Mouse (Mus musculus) neural tube, embryonic 14.5 days (tissue): ENCODE data around the gene P2rx7. TPM values are rescaled to one million over a fixed set of nuclear protein-coding genes. Genes with fewer than 3 reads are reported as not detected.

Experiments
- ATAC-seq: fragments of 200-750 bp; cut with Nextera tagmentation; 2 replicates; pipeline ENCODE4 v1.8.0; 2017; ENCODE audit warnings: low read depth, mild to moderate bottlenecking, moderate TSS enrichment, moderate library complexity
- H3K27ac ChIP-seq: fragments of 300-500 bp; sonication (generic); 2 replicates; pipeline ENCODE4 v1.5.1; 2014; ENCODE audit warnings: low read depth, mild to moderate bottlenecking, control low read depth, low read length, moderate library complexity, mixed read lengths
- H3K27me3 ChIP-seq: fragments of 300-500 bp; sonication (generic); 2 replicates; pipeline ENCODE4 v1.6.1; 2014; ENCODE audit warnings: low read length; ENCODE audit not compliant: control insufficient read depth, insufficient read depth
- H3K36me3 ChIP-seq: fragments of 300-500 bp; sonication (generic); 2 replicates; pipeline ENCODE4 v1.6.1; 2014; ENCODE audit warnings: low read length, mixed read lengths; ENCODE audit not compliant: control insufficient read depth, insufficient read depth
- H3K4me1 ChIP-seq: fragments of 300-500 bp; sonication (generic); 2 replicates; pipeline ENCODE4 v1.6.1; 2014; ENCODE audit warnings: low read length; ENCODE audit not compliant: control insufficient read depth, insufficient read depth
- H3K4me2 ChIP-seq: fragments of 300-500 bp; sonication (generic); 2 replicates; pipeline ENCODE4 v1.6.1; 2014; ENCODE audit warnings: mild to moderate bottlenecking, low read depth, low read length, control low read depth
- H3K4me3 ChIP-seq: fragments of 300-500 bp; sonication (generic); 2 replicates; pipeline ENCODE4 v1.5.1; 2014; ENCODE audit warnings: low read depth, low read length, control low read depth, mixed read lengths
- H3K9ac ChIP-seq: fragments of 300-500 bp; sonication (generic); replicated peaks from 2 replicates; pipeline ENCODE4 v1.6.1; 2014; ENCODE audit warnings: low read depth, mild to moderate bottlenecking, control low read depth, low read length, mixed read lengths
- H3K9me3 ChIP-seq: fragments of 300-500 bp; sonication (generic); 2 replicates; pipeline ENCODE4 v1.6.1; 2016; ENCODE audit warnings: low read length; ENCODE audit not compliant: control insufficient read depth
- WGBS: fragments of 180-500 bp; shearing (Covaris S2); extraction: QIAGEN DNeasy Blood & Tissue Kit; methylation state at CpG from one replicate; pipeline ENCODE4 v1.1.7; 2014; 5-methylcytosine and 5-hydroxymethylcytosine counted together
- polyA plus RNA-seq: library from polyadenylated mRNA; unstranded; fragments of >200 nt; fragmentation: Nextera tagmentation; extraction: Ambion mirVana; gene quantifications from 2 replicates; pipeline ENCODE4 v1.2.1, GENCODE M21; 2014

P2rx7 gene
- polyA plus RNA-seq = 3.2 and 5.3 TPM in 2 replicates

DNA sequence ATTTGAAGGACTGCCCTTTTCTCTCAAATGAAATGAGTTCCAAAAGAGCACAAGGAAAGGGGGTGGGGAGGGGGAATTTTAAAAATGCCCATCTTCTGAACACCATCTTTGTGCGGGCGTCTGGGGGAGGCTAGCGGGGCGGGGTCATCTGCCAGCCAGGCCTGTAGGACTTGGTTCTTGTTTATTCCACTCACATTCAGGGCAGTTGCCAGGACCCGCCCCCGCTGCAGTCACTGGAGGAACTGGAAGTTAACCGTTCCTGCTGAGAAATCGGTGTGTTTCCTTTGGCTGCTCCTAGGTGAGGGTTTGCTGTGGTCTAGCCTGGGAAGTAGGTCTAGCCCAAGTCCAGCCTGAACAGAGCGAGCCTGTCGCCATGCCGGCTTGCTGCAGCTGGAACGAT lies at the start of gene P2rx7:
TSS of gene P2rx7 (plus strand) at position 211 of the 400 bp plus-strand sequence.
- WGBS = 63% methylated on average over 12 of the region's 12 CpGs
- Histone ChIP-seq H3K9ac (0 out of 2 replicates have a peak within 1 kb of the TSS, but pooled peaks have one; percentile 1), H3K27ac (0 out of 2 replicates have a peak within 1 kb of the TSS, but pooled peaks have one; percentile 44), H3K36me3 (no peaks in the 10 kb centered on the region), H3K4me1 (peaks cover 2% of the 10 kb centered on the region; the same call in 1 of the 2 replicates), H3K4me2 (peak within 1 kb of the TSS; percentile 23; the same call in 1 of the 2 replicates), H3K4me3 (peak within 1 kb of the TSS; percentile 6; the same call in 1 of the 2 replicates), H3K27me3 (no peaks in the 10 kb centered on the region), H3K9me3 (no peaks in the 10 kb centered on the region)
- ATAC-seq = no peak

DNA sequence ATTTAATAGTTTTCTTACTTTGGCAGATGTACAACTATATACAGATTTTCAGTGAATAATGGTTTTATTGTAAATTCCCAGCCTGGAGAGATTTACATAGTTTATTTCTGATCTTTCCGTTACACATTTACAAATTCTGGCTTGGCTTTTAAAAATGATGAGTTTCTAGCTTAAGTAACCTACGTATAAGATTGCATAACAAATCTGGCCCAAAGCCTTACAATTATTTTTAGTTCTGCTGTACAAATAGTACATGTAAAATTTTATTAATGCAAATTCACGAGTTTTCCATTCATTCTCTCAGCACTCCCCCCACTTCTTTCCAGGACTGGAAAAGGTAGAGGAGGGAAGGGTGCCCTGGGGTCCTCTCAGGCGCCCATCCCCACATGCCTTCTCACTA lies 48.2 kb upstream of the P2rx7 start:
- no peaks in the 10 kb centered on the region for H3K27me3 ChIP-seq
- H3K27ac ChIP-seq = no peak overlapping the region
- no peak overlapping the region for H3K9ac ChIP-seq
- no peaks in the 10 kb centered on the region for H3K4me1 ChIP-seq
- peaks cover 34% of the 10 kb centered on the region for H3K36me3 ChIP-seq
- no peak overlapping the region for H3K4me2 ChIP-seq
- H3K4me3 ChIP-seq = no peak overlapping the region
- ATAC-seq = no peak
- WGBS = 94% methylated on average over 4 of the region's 4 CpGs
- no peaks in the 10 kb centered on the region for H3K9me3 ChIP-seq

GRCm38 (mm10) chr5:122602233-122602632 lies 41.5 kb upstream of the P2rx7 start:
- H3K36me3 ChIP-seq = peaks cover 40% of the 10 kb centered on the region
- H3K4me3 ChIP-seq = no peak overlapping the region
- no peak for ATAC-seq
- no peak overlapping the region; the same call in 1 of the 2 replicates for H3K27ac ChIP-seq
- WGBS = 84% methylated on average over 11 of the region's 11 CpGs
- no peak overlapping the region for H3K9ac ChIP-seq
- H3K9me3 ChIP-seq = no peaks in the 10 kb centered on the region
- no peak overlapping the region for H3K4me2 ChIP-seq
- no peaks in the 10 kb centered on the region for H3K4me1 ChIP-seq
- H3K27me3 ChIP-seq = no peaks in the 10 kb centered on the region

GRCm38 (mm10) chr5:122604894-122605293 lies 38.8 kb upstream of the P2rx7 start:
- no peak for ATAC-seq
- Histone ChIP-seq H3K36me3 (peaks cover 31% of the 10 kb centered on the region), H3K27me3 (no peaks in the 10 kb centered on the region), H3K9ac (no peak overlapping the region), H3K4me3 (no peak overlapping the region), H3K4me1 (no peaks in the 10 kb centered on the region), H3K4me2 (no peak overlapping the region), H3K9me3 (no peaks in the 10 kb centered on the region), H3K27ac (no peak overlapping the region)
- WGBS = 69% methylated on average over 2 of the region's 2 CpGs

DNA sequence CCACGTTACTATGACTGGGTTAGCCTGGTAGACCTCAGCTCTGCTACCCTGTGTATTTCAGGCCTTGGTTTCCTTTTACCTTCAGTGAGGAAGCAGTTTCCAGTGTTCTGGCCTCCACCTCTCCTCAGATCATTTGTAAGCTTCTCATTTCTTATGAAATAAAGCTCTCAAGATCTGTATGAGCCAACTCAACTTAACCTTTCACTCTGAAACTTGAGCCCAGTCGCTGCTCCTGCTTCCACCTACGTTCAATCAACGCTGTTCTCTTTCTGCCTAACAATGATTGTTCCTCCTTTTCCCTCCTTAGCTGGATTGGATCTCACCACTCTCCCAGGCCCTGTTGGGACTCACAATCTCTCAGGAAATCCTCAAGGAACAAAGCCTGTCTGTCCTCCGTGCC lies 32.1 kb upstream of the P2rx7 start:
- Histone ChIP-seq H3K9ac (no peak overlapping the region), H3K4me2 (no peak overlapping the region), H3K27me3 (no peaks in the 10 kb centered on the region; the same call in 1 of the 2 replicates), H3K27ac (peak overlapping the region; percentile 10; the same call in 1 of the 2 replicates), H3K4me1 (0 out of 2 replicates have a peak, but pooled peaks cover 3% of the 10 kb centered on the region), H3K36me3 (peaks cover 5% of the 10 kb centered on the region; the same call in 1 of the 2 replicates), H3K9me3 (no peaks in the 10 kb centered on the region), H3K4me3 (no peak overlapping the region)
- no peak for ATAC-seq
- 73% methylated on average over 5 of the region's 5 CpGs for WGBS

GRCm38 (mm10) chr5:122613908-122614732 lies 29.6 kb upstream of the P2rx7 start, which contains the start of gene Ift81:
Gene Ift81, minus strand, starts transcription at chr5:122614518.
- H3K9ac ChIP-seq = peak within 1 kb of the TSS; percentile 87
- H3K4me3 ChIP-seq = peak within 1 kb of the TSS; percentile 88
- H3K4me2 ChIP-seq = peak within 1 kb of the TSS; percentile 64
- no peaks in the 10 kb centered on the region; the same call in 1 of the 2 replicates for H3K27me3 ChIP-seq
- WGBS = 1% methylated on average over 67 of the region's 67 CpGs
- no peaks in the 10 kb centered on the region for H3K9me3 ChIP-seq
- H3K36me3 ChIP-seq = no peaks in the 10 kb centered on the region
- H3K4me1 ChIP-seq = 0 out of 2 replicates have a peak, but pooled peaks cover 3% of the 10 kb centered on the region
- peak; percentile 96 for ATAC-seq
- H3K27ac ChIP-seq = peak within 1 kb of the TSS; percentile 92

DNA sequence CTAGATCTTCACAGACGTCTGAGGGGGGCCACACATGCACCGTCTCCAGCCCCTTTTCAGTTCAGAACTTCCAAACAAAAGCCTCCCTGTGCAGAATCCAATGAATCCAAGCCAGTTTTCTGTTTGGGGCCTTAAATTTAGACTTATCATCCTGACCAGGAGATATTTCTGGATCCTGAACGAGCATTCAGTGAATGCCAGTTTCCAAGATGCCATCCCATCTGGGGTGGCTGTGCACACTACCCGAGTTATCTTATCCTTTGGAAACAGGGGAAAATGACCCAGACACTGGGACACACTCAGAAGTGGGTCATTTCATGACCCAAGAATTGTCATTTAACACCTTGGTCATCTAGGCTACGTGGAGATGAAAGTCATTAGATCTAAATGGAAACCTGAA lies 26.0 kb upstream of the P2rx7 start:
- WGBS = 78% methylated on average over 5 of the region's 5 CpGs
- no peak for ATAC-seq
- Histone ChIP-seq H3K4me1 (0 out of 2 replicates have a peak, but pooled peaks cover 6% of the 10 kb centered on the region), H3K27ac (no peak overlapping the region), H3K4me3 (no peak overlapping the region), H3K9ac (no peak overlapping the region), H3K27me3 (no peaks in the 10 kb centered on the region; the same call in 1 of the 2 replicates), H3K36me3 (no peaks in the 10 kb centered on the region), H3K4me2 (no peak overlapping the region), H3K9me3 (no peaks in the 10 kb centered on the region)

- H3K9me3 ChIP-seq = no peaks in the 10 kb centered on the region
- ATAC-seq = no peak
- H3K9ac ChIP-seq = no peak overlapping the region
- no peak overlapping the region for H3K4me2 ChIP-seq
- H3K27ac ChIP-seq = no peak overlapping the region
- H3K27me3 ChIP-seq = no peaks in the 10 kb centered on the region
- no peak overlapping the region for H3K4me3 ChIP-seq
- 0 out of 2 replicates have a peak, but pooled peaks cover 3% of the 10 kb centered on the region for H3K4me1 ChIP-seq
- H3K36me3 ChIP-seq = no peaks in the 10 kb centered on the region
- 84% methylated on average over 9 of the region's 9 CpGs for WGBS
Observed at GRCm38 (mm10) chr5:122619686-122620296, 23.9 kb upstream of the P2rx7 start.
